Mouse (Mus musculus): ENCODE data around the gene Luc7l. TPM values are rescaled to one million over a fixed set of nuclear protein-coding genes. Genes with fewer than 3 reads are reported as not detected.
A peak's percentile ranks its signal among the peaks of the same experiment; 100 is the strongest.

Luc7l gene
- polyA plus RNA-seq, 1 experiment from 2014 or later: 84.3 TPM

DNA sequence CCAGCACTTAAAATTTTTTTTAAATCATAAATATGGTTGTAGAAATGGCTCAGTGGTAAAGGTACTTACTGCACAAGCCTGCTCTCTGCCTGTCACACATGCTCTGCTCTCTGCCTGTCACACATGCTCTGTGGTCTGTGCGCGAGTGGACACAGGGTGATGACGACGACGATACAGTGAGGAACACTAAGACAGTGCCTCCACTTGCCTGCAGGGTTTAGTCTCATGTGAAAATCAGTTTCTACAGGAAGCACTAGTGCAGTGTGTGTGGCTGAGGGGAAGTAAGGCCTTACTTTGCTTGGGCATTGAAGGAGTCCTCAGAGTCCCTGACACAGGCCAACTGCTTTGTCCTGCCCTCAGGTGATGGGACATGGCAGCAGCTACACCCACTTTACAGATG is 22.9 kb upstream of the Luc7l start:
- H3K36me3 ChIP-seq (ENCODE audit: control insufficient read depth, insufficient read depth, low read length): no peaks in the 10 kb centered on the region
- no peak overlapping the region for H3K4me3 ChIP-seq (replicated peaks; ENCODE audit: low read length)
- 96% methylated on average over 5 of the region's 5 CpGs for WGBS
- H3K27ac ChIP-seq (ENCODE audit: low read length): no peak overlapping the region
- H3K4me1 ChIP-seq (ENCODE audit: control insufficient read depth, insufficient read depth, low read length): no peaks in the 10 kb centered on the region
- no peak overlapping the region for H3K4me2 ChIP-seq (ENCODE audit: low read depth, low read length)
- H3K27me3 ChIP-seq (ENCODE audit: control insufficient read depth, insufficient read depth, low read length): no peaks in the 10 kb centered on the region
- H3K9me3 ChIP-seq (replicated peaks; ENCODE audit: control insufficient read depth, low read length): no peaks in the 10 kb centered on the region
- no peak overlapping the region for H3K9ac ChIP-seq (ENCODE audit: low read length)
- no peak for ATAC-seq (ENCODE audit: insufficient read depth, low FRiP score)

GRCm38 (mm10) chr17:26231156-26231555 is 21.5 kb upstream of the Luc7l start:
- no peak for ATAC-seq (ENCODE audit: insufficient read depth, low FRiP score)
- Histone ChIP-seq H3K4me1 (ENCODE audit: control insufficient read depth, insufficient read depth, low read length) (peaks cover 7% of the 10 kb centered on the region; the same call in 1 of the 2 replicates), H3K4me3 (replicated peaks; ENCODE audit: low read length) (no peak overlapping the region), H3K9me3 (replicated peaks; ENCODE audit: control insufficient read depth, low read length) (no peaks in the 10 kb centered on the region), H3K9ac (ENCODE audit: low read length) (no peak overlapping the region), H3K27ac (ENCODE audit: low read length) (no peak overlapping the region), H3K4me2 (ENCODE audit: low read depth, low read length) (no peak overlapping the region), H3K36me3 (ENCODE audit: control insufficient read depth, insufficient read depth, low read length) (no peaks in the 10 kb centered on the region), H3K27me3 (ENCODE audit: control insufficient read depth, insufficient read depth, low read length) (no peaks in the 10 kb centered on the region)
- 79% methylated on average over 5 of the region's 5 CpGs for WGBS

DNA sequence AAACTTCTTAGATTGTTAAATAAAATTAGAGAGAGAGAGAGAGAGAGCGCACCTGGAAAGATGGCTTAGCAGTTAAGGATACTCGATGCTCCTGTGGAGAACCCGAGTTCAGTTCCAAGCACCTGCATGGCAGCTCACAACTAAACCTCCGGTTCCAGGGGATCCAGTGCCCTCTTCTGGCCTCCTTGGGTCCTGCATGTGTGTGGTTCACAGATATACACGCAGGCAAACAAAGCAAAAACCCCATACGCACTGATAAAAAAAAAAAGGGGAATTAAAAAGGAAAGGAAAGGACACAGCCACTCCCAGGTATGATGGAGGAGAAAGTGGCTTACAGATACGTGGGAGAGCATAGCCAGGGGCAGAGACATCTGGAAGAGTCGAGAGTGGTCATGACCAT is 19.8 kb upstream of the Luc7l start:
- no peak for ATAC-seq (ENCODE audit: insufficient read depth, low FRiP score)
- H3K9ac ChIP-seq (ENCODE audit: low read length): no peak overlapping the region
- no peak overlapping the region for H3K4me3 ChIP-seq (replicated peaks; ENCODE audit: low read length)
- H3K4me2 ChIP-seq (ENCODE audit: low read depth, low read length): no peak overlapping the region
- peaks cover 15% of the 10 kb centered on the region for H3K4me1 ChIP-seq (ENCODE audit: control insufficient read depth, insufficient read depth, low read length)
- no peak overlapping the region for H3K27ac ChIP-seq (ENCODE audit: low read length)
- no peaks in the 10 kb centered on the region for H3K27me3 ChIP-seq (ENCODE audit: control insufficient read depth, insufficient read depth, low read length)
- H3K36me3 ChIP-seq (ENCODE audit: control insufficient read depth, insufficient read depth, low read length): no peaks in the 10 kb centered on the region
- H3K9me3 ChIP-seq (replicated peaks; ENCODE audit: control insufficient read depth, low read length): no peaks in the 10 kb centered on the region
- 76% methylated on average over 8 of the region's 8 CpGs for WGBS

- H3K4me1 ChIP-seq (ENCODE audit: control insufficient read depth, insufficient read depth, low read length): peaks cover 15% of the 10 kb centered on the region
- H3K4me2 ChIP-seq (ENCODE audit: low read depth, low read length): no peak overlapping the region
- no peaks in the 10 kb centered on the region for H3K36me3 ChIP-seq (ENCODE audit: control insufficient read depth, insufficient read depth, low read length)
- H3K9ac ChIP-seq (ENCODE audit: low read length): no peak overlapping the region
- no peaks in the 10 kb centered on the region for H3K27me3 ChIP-seq (ENCODE audit: control insufficient read depth, insufficient read depth, low read length)
- no peak overlapping the region for H3K4me3 ChIP-seq (replicated peaks; ENCODE audit: low read length)
- 86% methylated on average over 8 of the region's 8 CpGs for WGBS
- ATAC-seq (ENCODE audit: insufficient read depth, low FRiP score): no peak
- H3K27ac ChIP-seq (ENCODE audit: low read length): no peak overlapping the region
- no peaks in the 10 kb centered on the region for H3K9me3 ChIP-seq (replicated peaks; ENCODE audit: control insufficient read depth, low read length)
Measured at GRCm38 (mm10) chr17:26234386-26234785, 18.3 kb upstream of the Luc7l start.

DNA sequence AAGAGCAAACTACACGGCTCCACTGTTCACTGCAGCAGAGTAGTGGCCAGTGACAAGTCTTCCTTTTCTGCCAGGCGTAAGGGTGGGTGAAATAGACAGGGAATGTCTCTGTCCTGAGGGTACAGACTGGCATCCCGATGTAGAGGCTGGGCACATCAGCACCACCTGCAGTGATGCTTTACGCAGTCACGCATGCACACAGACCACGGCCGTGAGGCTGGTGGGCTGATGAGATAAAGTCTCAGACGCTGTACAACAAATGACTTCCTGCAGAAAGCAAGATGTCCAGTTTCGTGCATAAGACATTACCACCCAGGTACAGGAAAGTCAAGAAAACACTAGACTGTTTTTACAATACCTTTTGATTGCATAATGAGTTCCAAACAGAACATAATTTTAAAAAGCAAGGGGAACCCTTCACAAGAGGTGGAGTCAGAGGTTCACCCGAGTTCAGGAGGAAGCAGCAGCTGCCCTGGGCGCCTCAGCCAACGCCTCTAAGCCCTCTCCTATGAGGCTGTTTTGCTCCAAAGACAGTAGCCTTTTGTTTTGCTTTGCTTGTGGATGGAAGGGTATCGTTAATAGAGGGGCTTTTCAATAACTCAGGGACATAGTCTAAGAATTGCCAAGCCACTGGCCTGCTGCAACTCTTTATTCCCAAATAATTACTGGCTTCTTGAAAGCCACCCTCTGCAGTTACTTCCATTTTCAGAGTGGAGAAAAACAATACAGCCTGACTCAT is 17.4 kb upstream of the Luc7l start:
- peak overlapping the region; percentile 58 for H3K27ac ChIP-seq (ENCODE audit: low read length)
- no peaks in the 10 kb centered on the region for H3K9me3 ChIP-seq (replicated peaks; ENCODE audit: control insufficient read depth, low read length)
- H3K9ac ChIP-seq (ENCODE audit: low read length): no peak overlapping the region; the same call in 1 of the 2 replicates
- H3K4me1 ChIP-seq (ENCODE audit: control insufficient read depth, insufficient read depth, low read length): peaks cover 15% of the 10 kb centered on the region
- 58% methylated on average over 13 of the region's 13 CpGs for WGBS
- H3K36me3 ChIP-seq (ENCODE audit: control insufficient read depth, insufficient read depth, low read length): no peaks in the 10 kb centered on the region
- H3K4me2 ChIP-seq (ENCODE audit: low read depth, low read length): no peak overlapping the region
- ATAC-seq (ENCODE audit: insufficient read depth, low FRiP score): no peak
- no peaks in the 10 kb centered on the region for H3K27me3 ChIP-seq (ENCODE audit: control insufficient read depth, insufficient read depth, low read length)
- no peak overlapping the region for H3K4me3 ChIP-seq (replicated peaks; ENCODE audit: low read length)

- H3K4me2 ChIP-seq (ENCODE audit: low read depth, low read length): no peak overlapping the region
Measured at GRCm38 (mm10) chr17:26237667-26238066, 15.0 kb upstream of the Luc7l start.

GRCm38 (mm10) chr17:26239551-26239950 is 13.1 kb upstream of the Luc7l start:
- 54% methylated on average over 2 of the region's 2 CpGs for WGBS
- Histone ChIP-seq H3K9ac (ENCODE audit: low read length) (no peak overlapping the region), H3K27ac (ENCODE audit: low read length) (peak overlapping the region; percentile 62), H3K4me1 (ENCODE audit: control insufficient read depth, insufficient read depth, low read length) (peaks cover 22% of the 10 kb centered on the region), H3K27me3 (ENCODE audit: control insufficient read depth, insufficient read depth, low read length) (no peaks in the 10 kb centered on the region), H3K9me3 (replicated peaks; ENCODE audit: control insufficient read depth, low read length) (no peaks in the 10 kb centered on the region), H3K4me2 (ENCODE audit: low read depth, low read length) (no peak overlapping the region), H3K4me3 (replicated peaks; ENCODE audit: low read length) (no peak overlapping the region), H3K36me3 (ENCODE audit: control insufficient read depth, insufficient read depth, low read length) (no peaks in the 10 kb centered on the region)
- ATAC-seq (ENCODE audit: insufficient read depth, low FRiP score): no peak

More at GRCm38 (mm10) chr17:26237667-26238066, 15.0 kb upstream of the Luc7l start:
- ATAC-seq (ENCODE audit: insufficient read depth, low FRiP score): peak; percentile 80
- peak overlapping the region; percentile 38 for H3K27ac ChIP-seq (ENCODE audit: low read length)
- H3K27me3 ChIP-seq (ENCODE audit: control insufficient read depth, insufficient read depth, low read length): no peaks in the 10 kb centered on the region
- H3K4me3 ChIP-seq (replicated peaks; ENCODE audit: low read length): no peak overlapping the region
- H3K4me1 ChIP-seq (ENCODE audit: control insufficient read depth, insufficient read depth, low read length): peaks cover 18% of the 10 kb centered on the region
- 62% methylated on average over 10 of the region's 10 CpGs for whole genome bisulfite sequencing
- no peaks in the 10 kb centered on the region for H3K9me3 ChIP-seq (replicated peaks; ENCODE audit: control insufficient read depth, low read length)
- H3K36me3 ChIP-seq (ENCODE audit: control insufficient read depth, insufficient read depth, low read length): no peaks in the 10 kb centered on the region
- no peak overlapping the region for H3K9ac ChIP-seq (ENCODE audit: low read length)

DNA sequence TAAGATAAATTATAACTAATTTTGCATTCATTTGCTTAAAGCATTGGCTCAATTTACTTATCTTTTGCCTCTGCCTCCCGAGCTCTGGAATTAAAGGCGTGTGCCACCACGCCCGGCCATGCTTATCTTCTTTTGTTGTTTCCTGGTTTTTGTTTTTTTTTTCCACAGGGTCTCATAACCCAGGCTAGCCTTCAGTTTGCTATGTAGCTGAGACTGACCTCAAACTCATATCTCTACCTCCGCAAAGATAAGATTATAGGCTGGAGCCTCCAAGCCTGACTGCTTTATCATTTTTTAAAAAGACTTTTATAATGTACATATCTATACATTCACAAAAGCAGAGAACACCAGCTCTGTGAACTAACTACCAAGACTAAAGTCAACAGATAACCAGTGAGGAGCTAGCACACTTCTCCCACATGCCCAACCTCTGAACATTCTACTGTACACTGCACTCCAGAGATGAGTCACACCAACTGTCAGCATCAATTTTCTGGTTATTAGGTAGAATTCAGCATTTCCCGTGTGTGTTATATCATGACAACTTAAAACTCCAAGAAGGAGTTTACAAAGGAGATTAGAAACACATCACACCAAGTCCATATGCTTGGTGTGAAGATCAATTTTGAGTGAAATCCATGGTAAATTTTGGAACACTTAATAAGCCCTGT is 12.4 kb upstream of the Luc7l start:
- Histone ChIP-seq H3K9ac (ENCODE audit: low read length) (no peak overlapping the region), H3K4me2 (ENCODE audit: low read depth, low read length) (no peak overlapping the region), H3K36me3 (ENCODE audit: control insufficient read depth, insufficient read depth, low read length) (no peaks in the 10 kb centered on the region), H3K9me3 (replicated peaks; ENCODE audit: control insufficient read depth, low read length) (no peaks in the 10 kb centered on the region), H3K4me1 (ENCODE audit: control insufficient read depth, insufficient read depth, low read length) (peaks cover 19% of the 10 kb centered on the region), H3K27ac (ENCODE audit: low read length) (no peak overlapping the region), H3K27me3 (ENCODE audit: control insufficient read depth, insufficient read depth, low read length) (no peaks in the 10 kb centered on the region), H3K4me3 (replicated peaks; ENCODE audit: low read length) (no peak overlapping the region)
- WGBS: 55% methylated on average over 6 of the region's 6 CpGs
- no peak for ATAC-seq (ENCODE audit: insufficient read depth, low FRiP score)

DNA sequence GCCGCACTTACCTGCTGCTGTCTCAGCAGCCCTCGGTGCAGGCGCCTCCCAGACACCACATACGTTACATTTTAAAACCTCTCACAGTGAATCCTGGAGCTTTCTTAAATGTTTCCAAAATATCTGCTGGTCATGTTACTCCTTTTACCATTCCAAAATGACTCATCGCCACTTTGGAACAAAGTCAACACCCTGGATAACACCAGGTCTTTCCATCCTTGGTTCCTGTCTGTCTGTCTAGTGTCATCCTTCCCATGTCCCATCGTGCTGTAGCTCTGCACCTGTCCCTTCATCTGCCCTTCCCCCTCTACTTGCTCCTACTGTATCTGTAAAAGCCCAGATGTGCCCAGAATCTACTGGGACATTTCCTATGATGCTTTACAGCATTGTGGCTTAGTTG is 11.7 kb upstream of the Luc7l start:
- Histone ChIP-seq H3K4me2 (ENCODE audit: low read depth, low read length) (no peak overlapping the region), H3K27me3 (ENCODE audit: control insufficient read depth, insufficient read depth, low read length) (no peaks in the 10 kb centered on the region)
- 75% methylated on average over 6 of the region's 6 CpGs for WGBS

More for the DNA sequence above, 11.7 kb upstream of the Luc7l start:
- H3K27ac ChIP-seq (ENCODE audit: low read length): peak overlapping the region; percentile 34; the same call in 1 of the 2 replicates
- no peaks in the 10 kb centered on the region for H3K9me3 ChIP-seq (replicated peaks; ENCODE audit: control insufficient read depth, low read length)
- H3K9ac ChIP-seq (ENCODE audit: low read length): no peak overlapping the region
- no peak for ATAC-seq (ENCODE audit: insufficient read depth, low FRiP score)
- no peak overlapping the region for H3K4me3 ChIP-seq (replicated peaks; ENCODE audit: low read length)
- H3K36me3 ChIP-seq (ENCODE audit: control insufficient read depth, insufficient read depth, low read length): no peaks in the 10 kb centered on the region
- peaks cover 15% of the 10 kb centered on the region for H3K4me1 ChIP-seq (ENCODE audit: control insufficient read depth, insufficient read depth, low read length)
